Mouse (Mus musculus) cerebellum, adult 9-10 months (tissue): ENCODE results near the gene Olfr593.
"Not testable (repeated sequence)": the region's sequence is repeated elsewhere in the genome, so short reads cannot be mapped to it uniquely, and the experiment has no call there.

Experiments used
- DNase-seq: peaks from one replicate; pipeline ENCODE4 v3.0.0; 2022

Olfr593 gene

GRCm38 (mm10) chr7:103211562-103211961 lies at the start of gene Olfr593:
TSS of gene Olfr593 (plus strand) at chr7:103211862.
- no peak for DNase-seq

GRCm38 (mm10) chr7:103169697-103170096 lies 42.0 kb upstream of the Olfr593 start:
- DNase-seq: no peak

GRCm38 (mm10) chr7:103178240-103178639 lies 33.4 kb upstream of the Olfr593 start, which contains the start of gene Olfr591:
TSS of gene Olfr591 (minus strand) at chr7:103178340.
- DNase-seq: no peak

GRCm38 (mm10) chr7:103184503-103184902 lies 27.2 kb upstream of the Olfr593 start, which contains the start of gene Olfr592:
TSS of gene Olfr592 (plus strand) at chr7:103184803.
- DNase-seq: not testable (repeated sequence)

- not testable (repeated sequence) for DNase-seq
Measured at GRCm38 (mm10) chr7:103212050-103212449, 388 bp downstream of the Olfr593 start.

GRCm38 (mm10) chr7:103216696-103217095 lies 5.0 kb downstream of the Olfr593 start, which contains the start of gene Olfr594:
TSS of gene Olfr594 (plus strand) at chr7:103216996.
- DNase-seq: no peak

GRCm38 (mm10) chr7:103252405-103252804 lies 40.7 kb downstream of the Olfr593 start, which contains the start of gene Usp17ld:
TSS of gene Usp17ld (minus strand) at chr7:103252505.
- not testable (repeated sequence) for DNase-seq
